Mouse (Mus musculus): ENCODE data around the gene R3hdm4. TPM values are rescaled to one million over a fixed set of nuclear protein-coding genes. Genes with fewer than 3 reads are reported as not detected.

R3hdm4 gene
- polyA plus RNA-seq, 1 experiment from 2014 or later, result 228 TPM

DNA sequence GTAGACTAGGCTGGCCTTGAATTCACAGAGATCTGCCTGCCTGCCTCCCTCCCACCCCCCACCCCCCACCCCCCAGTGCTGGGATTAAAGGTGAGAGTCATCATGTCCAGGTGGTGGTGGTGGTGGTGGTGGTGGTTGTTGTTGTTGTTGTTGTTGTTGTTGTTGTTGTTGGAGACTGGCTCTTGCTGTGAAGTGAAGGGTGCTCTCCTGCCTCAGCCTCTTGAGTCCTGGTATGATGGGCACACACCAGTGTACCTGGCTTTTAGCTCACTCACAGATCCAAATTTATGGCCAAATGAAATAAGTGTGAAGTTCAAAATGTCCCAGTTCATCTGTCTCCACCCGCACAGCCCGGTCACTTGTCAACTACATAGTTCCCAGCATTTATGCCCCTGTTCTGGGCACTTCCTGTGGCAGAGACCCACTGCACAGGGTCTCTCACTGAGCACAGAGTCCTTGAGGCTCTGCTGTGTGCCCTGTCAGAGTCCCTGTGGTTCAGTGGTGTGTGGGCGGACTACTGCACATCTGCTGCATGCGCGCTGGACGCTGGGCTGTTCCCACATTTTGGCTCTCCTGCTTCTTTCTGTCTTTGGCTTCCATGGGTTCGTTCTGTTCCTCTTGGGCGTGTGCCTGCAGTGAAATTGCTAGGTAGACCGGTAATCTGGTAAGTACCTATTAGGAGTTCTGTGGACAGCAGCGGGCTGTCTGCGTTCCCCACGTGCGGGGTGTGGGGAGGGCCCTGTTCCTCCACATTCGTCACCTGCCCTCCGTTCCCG is 14.0 kb upstream of the R3hdm4 start:
- WGBS, result 87% methylated on average over 16 of the region's 16 CpGs
- Histone ChIP-seq H3K27ac (no peak overlapping the region), H3K9ac (no peak overlapping the region), H3K9me3 (ENCODE audit: control insufficient read depth, low read length) (no peaks in the 10 kb centered on the region), H3K36me3 (replicated peaks; ENCODE audit: control insufficient read depth, insufficient read depth) (peaks cover 27% of the 10 kb centered on the region), H3K27me3 (ENCODE audit: control insufficient read depth, insufficient read depth, low read length) (no peaks in the 10 kb centered on the region), H3K4me1 (replicated peaks; ENCODE audit: control insufficient read depth, insufficient read depth, low read length) (peaks cover 27% of the 10 kb centered on the region), H3K4me2 (replicated peaks) (no peak overlapping the region), H3K4me3 (replicated peaks; ENCODE audit: low read length) (no peak overlapping the region)
- ATAC-seq (ENCODE audit: low FRiP score), result no peak
- no peak for DNase-seq (ENCODE audit: low spot score)

DNA sequence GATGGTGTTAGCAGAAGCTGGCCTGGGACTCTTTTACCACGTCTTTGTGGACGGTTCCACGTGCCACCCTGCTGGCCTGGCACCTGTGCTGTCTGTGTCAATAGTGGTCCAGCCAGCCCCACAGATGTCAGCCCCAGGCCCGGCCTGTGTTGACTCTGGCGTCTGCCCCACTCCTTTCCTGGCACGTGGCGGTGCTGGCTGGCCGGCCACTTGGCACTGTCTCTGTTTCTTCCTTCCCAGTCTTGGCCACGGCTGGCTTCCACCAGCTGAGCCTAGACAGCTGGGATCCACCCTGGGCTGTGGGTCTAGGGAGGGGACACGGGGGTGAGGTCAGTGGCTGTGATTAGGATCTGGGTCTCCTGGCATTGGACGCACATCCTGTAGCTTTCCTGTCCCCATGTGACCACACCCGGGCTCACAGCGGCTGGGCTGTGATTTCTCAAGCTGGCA is 13.3 kb upstream of the R3hdm4 start:
- 50% methylated on average over 13 of the region's 13 CpGs for WGBS
- Histone ChIP-seq H3K4me1 (replicated peaks; ENCODE audit: control insufficient read depth, insufficient read depth, low read length) (peaks cover 32% of the 10 kb centered on the region), H3K27ac (peak overlapping the region; percentile 49; the same call in 1 of the 2 replicates), H3K9ac (0 out of 2 replicates have a peak overlapping the region, but pooled peaks have one; percentile 20), H3K36me3 (replicated peaks; ENCODE audit: control insufficient read depth, insufficient read depth) (peaks cover 27% of the 10 kb centered on the region), H3K4me3 (replicated peaks; ENCODE audit: low read length) (no peak overlapping the region), H3K9me3 (ENCODE audit: control insufficient read depth, low read length) (no peaks in the 10 kb centered on the region), H3K27me3 (ENCODE audit: control insufficient read depth, insufficient read depth, low read length) (no peaks in the 10 kb centered on the region), H3K4me2 (replicated peaks) (no peak overlapping the region)
- ATAC-seq (ENCODE audit: low FRiP score), result peak; percentile 57
- DNase-seq (ENCODE audit: low spot score), result peak; percentile 68

GRCm38 (mm10) chr10:79933861-79934260 is 12.9 kb upstream of the R3hdm4 start:
- no peaks in the 10 kb centered on the region for H3K27me3 ChIP-seq (ENCODE audit: control insufficient read depth, insufficient read depth, low read length)
- peaks cover 27% of the 10 kb centered on the region for H3K36me3 ChIP-seq (replicated peaks; ENCODE audit: control insufficient read depth, insufficient read depth)
- no peak overlapping the region for H3K4me3 ChIP-seq (replicated peaks; ENCODE audit: low read length)
- H3K9ac ChIP-seq, result no peak overlapping the region
- no peak for DNase-seq (ENCODE audit: low spot score)
- H3K4me1 ChIP-seq (replicated peaks; ENCODE audit: control insufficient read depth, insufficient read depth, low read length), result peaks cover 36% of the 10 kb centered on the region
- peak overlapping the region; percentile 49; the same call in 1 of the 2 replicates for H3K27ac ChIP-seq
- no peaks in the 10 kb centered on the region for H3K9me3 ChIP-seq (ENCODE audit: control insufficient read depth, low read length)
- 24% methylated on average over 6 of the region's 6 CpGs for WGBS
- ATAC-seq (ENCODE audit: low FRiP score), result no peak
- no peak overlapping the region for H3K4me2 ChIP-seq (replicated peaks)

- Histone ChIP-seq H3K4me2 (replicated peaks) (no peak overlapping the region), H3K27ac (0 out of 2 replicates have a peak overlapping the region, but pooled peaks have one; percentile 49), H3K9me3 (ENCODE audit: control insufficient read depth, low read length) (no peaks in the 10 kb centered on the region), H3K4me1 (replicated peaks; ENCODE audit: control insufficient read depth, insufficient read depth, low read length) (peaks cover 38% of the 10 kb centered on the region), H3K9ac (no peak overlapping the region), H3K4me3 (replicated peaks; ENCODE audit: low read length) (no peak overlapping the region), H3K36me3 (replicated peaks; ENCODE audit: control insufficient read depth, insufficient read depth) (peaks cover 27% of the 10 kb centered on the region), H3K27me3 (ENCODE audit: control insufficient read depth, insufficient read depth, low read length) (no peaks in the 10 kb centered on the region)
- 62% methylated on average over 9 of the region's 9 CpGs for WGBS
- DNase-seq (ENCODE audit: low spot score) (no peak), ATAC-seq (ENCODE audit: low FRiP score) (no peak)
Observed at GRCm38 (mm10) chr10:79933145-79933679, 12.2 kb upstream of the R3hdm4 start.

DNA sequence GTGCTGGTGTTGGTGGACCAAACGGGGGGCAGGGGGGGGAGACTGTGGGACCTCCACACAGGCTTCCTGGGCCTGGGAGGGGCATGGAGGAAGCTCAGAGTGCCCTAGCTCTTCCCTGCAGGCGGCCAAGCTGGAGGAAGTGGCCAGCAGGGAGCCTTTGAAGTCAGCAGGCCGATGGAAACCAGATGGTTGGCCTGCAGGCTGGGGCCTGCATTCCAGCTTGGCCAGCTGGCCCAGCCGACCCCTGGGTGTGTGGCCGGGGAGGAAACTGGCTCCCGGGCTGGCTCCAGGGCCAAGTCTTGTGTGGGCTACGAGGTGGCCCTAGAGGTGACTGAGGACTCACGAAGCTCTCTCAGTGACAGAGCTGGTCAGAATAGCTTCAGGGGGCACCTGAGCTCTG is 11.7 kb upstream of the R3hdm4 start:
- peak overlapping the region; percentile 49; the same call in 1 of the 2 replicates for H3K27ac ChIP-seq
- no peaks in the 10 kb centered on the region for H3K9me3 ChIP-seq (ENCODE audit: control insufficient read depth, low read length)
- H3K4me1 ChIP-seq (replicated peaks; ENCODE audit: control insufficient read depth, insufficient read depth, low read length), result peaks cover 38% of the 10 kb centered on the region
- no peak overlapping the region for H3K4me3 ChIP-seq (replicated peaks; ENCODE audit: low read length)
- ATAC-seq (ENCODE audit: low FRiP score) (no peak), DNase-seq (ENCODE audit: low spot score) (no peak)
- no peak overlapping the region for H3K9ac ChIP-seq
- WGBS, result 21% methylated on average over 8 of the region's 8 CpGs
- no peaks in the 10 kb centered on the region for H3K27me3 ChIP-seq (ENCODE audit: control insufficient read depth, insufficient read depth, low read length)
- no peak overlapping the region for H3K4me2 ChIP-seq (replicated peaks)
- peaks cover 24% of the 10 kb centered on the region for H3K36me3 ChIP-seq (replicated peaks; ENCODE audit: control insufficient read depth, insufficient read depth)

DNA sequence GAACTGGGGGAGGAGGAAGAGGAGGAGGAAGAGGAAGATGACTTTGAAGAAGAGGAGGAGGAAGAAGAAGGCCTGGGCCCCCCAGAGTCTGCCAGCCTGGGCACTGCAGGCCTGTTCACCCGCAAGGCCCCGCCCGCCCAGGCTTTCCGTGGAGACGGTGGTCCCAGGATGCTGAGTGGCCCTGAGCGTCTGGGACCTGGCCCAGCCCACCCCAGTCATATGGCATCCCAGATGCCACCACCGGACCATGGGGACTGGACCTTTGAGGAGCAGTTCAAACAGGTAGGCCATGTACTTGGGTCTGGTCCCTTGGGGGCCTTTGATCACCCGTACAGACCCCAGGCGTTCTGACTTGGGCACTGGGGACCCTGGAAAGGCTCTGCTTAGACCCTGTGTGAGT is 10.8 kb upstream of the R3hdm4 start:
- H3K9ac ChIP-seq, result no peak overlapping the region
- DNase-seq (ENCODE audit: low spot score), result no peak
- no peaks in the 10 kb centered on the region for H3K9me3 ChIP-seq (ENCODE audit: control insufficient read depth, low read length)
- 81% methylated on average over 9 of the region's 9 CpGs for WGBS
- H3K4me2 ChIP-seq (replicated peaks), result no peak overlapping the region
- H3K27ac ChIP-seq, result no peak overlapping the region
- H3K4me3 ChIP-seq (replicated peaks; ENCODE audit: low read length), result no peak overlapping the region
- H3K27me3 ChIP-seq (ENCODE audit: control insufficient read depth, insufficient read depth, low read length), result no peaks in the 10 kb centered on the region
- no peak for ATAC-seq (ENCODE audit: low FRiP score)
- H3K36me3 ChIP-seq (replicated peaks; ENCODE audit: control insufficient read depth, insufficient read depth), result peaks cover 23% of the 10 kb centered on the region
- H3K4me1 ChIP-seq (replicated peaks; ENCODE audit: control insufficient read depth, insufficient read depth, low read length), result peaks cover 35% of the 10 kb centered on the region

GRCm38 (mm10) chr10:79930826-79931186 is 9.8 kb upstream of the R3hdm4 start:
- peaks cover 32% of the 10 kb centered on the region for H3K4me1 ChIP-seq (replicated peaks; ENCODE audit: control insufficient read depth, insufficient read depth, low read length)
- H3K9me3 ChIP-seq (ENCODE audit: control insufficient read depth, low read length), result no peaks in the 10 kb centered on the region
- DNase-seq (ENCODE audit: low spot score), result no peak
- H3K4me3 ChIP-seq (replicated peaks; ENCODE audit: low read length), result 0 out of 2 replicates have a peak overlapping the region, but pooled peaks have one; percentile 3
- no peaks in the 10 kb centered on the region for H3K27me3 ChIP-seq (ENCODE audit: control insufficient read depth, insufficient read depth, low read length)
- 51% methylated on average over 16 of the region's 16 CpGs for WGBS
- peaks cover 23% of the 10 kb centered on the region for H3K36me3 ChIP-seq (replicated peaks; ENCODE audit: control insufficient read depth, insufficient read depth)
- H3K27ac ChIP-seq, result no peak overlapping the region
- H3K4me2 ChIP-seq (replicated peaks), result no peak overlapping the region
- ATAC-seq (ENCODE audit: low FRiP score), result no peak
- peak overlapping the region; percentile 13; the same call in 1 of the 2 replicates for H3K9ac ChIP-seq

DNA sequence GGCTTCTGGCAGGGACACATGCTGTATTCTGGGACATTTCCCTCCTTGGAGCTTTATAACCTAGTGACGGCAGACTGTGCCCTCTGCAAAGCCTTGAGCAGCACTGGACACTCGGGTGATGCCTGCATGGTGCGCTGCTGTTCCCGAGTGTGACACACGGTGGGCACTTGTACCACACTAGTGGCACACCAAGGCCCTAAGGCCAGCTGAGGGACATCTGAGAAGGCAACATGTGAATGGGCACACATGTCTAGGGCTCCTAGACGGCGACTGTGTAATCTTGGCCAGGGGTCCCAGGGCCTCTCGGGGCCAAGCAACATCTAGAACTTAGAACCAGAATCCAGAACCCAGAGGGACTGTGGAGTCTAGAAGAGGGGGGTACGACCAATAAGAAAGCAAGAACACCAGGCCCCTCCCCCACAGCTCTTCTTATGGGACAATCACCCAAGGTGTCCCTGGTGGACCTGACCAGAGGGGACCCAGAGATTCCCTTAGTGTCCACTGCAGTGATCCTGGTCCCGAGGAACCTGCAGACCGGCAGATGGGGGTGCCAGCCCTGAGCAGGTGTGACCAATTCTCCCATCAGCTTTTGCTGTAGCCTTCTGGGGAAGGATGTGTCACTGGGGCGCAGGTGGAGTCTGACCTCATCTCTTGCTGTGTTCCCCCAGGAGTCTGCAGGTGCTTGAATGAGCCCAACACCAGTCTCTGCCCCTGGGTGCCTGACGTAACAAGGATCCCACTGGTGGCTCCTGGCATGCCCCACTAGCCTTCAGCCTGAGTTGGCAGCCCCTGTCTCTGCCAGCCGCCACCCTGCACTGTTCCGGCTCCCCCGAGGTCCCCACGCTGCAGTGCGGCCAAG is 9.2 kb upstream of the R3hdm4 start:
- no peak overlapping the region for H3K27ac ChIP-seq
- DNase-seq (ENCODE audit: low spot score) (no peak), ATAC-seq (ENCODE audit: low FRiP score) (no peak)
- peak overlapping the region; percentile 13; the same call in 1 of the 2 replicates for H3K9ac ChIP-seq
- WGBS, result 78% methylated on average over 18 of the region's 18 CpGs
- no peaks in the 10 kb centered on the region for H3K27me3 ChIP-seq (ENCODE audit: control insufficient read depth, insufficient read depth, low read length)
- H3K4me1 ChIP-seq (replicated peaks; ENCODE audit: control insufficient read depth, insufficient read depth, low read length), result peaks cover 32% of the 10 kb centered on the region
- H3K9me3 ChIP-seq (ENCODE audit: control insufficient read depth, low read length), result no peaks in the 10 kb centered on the region
- H3K36me3 ChIP-seq (replicated peaks; ENCODE audit: control insufficient read depth, insufficient read depth), result peaks cover 23% of the 10 kb centered on the region
- H3K4me2 ChIP-seq (replicated peaks), result peak overlapping the region; percentile 81; the same call in 1 of the 2 replicates
- peak overlapping the region; percentile 3; the same call in 1 of the 2 replicates for H3K4me3 ChIP-seq (replicated peaks; ENCODE audit: low read length)

All from hindbrain, embryonic 14.5 days (tissue).